Mouse (Mus musculus) CD4-positive helper T cell, adult 2 months (primary cell): Measurements from ENCODE around the gene Dpp4.

Source experiments
- DNase-seq: peaks from one replicate; pipeline ENCODE4 v3.0.0-alpha.2; 2012; ENCODE audit warnings: low read depth, missing footprints, low spot score

Dpp4 gene

GRCm38 (mm10) chr2:62362211-62362610 is 49.8 kb downstream of the Dpp4 start:
- no peak for DNase-seq

GRCm38 (mm10) chr2:62361514-62361913 is 50.5 kb downstream of the Dpp4 start:
- DNase-seq = no peak

- DNase-seq = no peak
Measured at GRCm38 (mm10) chr2:62360872-62361271, 51.2 kb downstream of the Dpp4 start.

GRCm38 (mm10) chr2:62357259-62357658 is 54.8 kb downstream of the Dpp4 start:
- DNase-seq = no peak

- no peak for DNase-seq
Measured at GRCm38 (mm10) chr2:62356606-62357005, 55.4 kb downstream of the Dpp4 start.

GRCm38 (mm10) chr2:62355766-62356165 is 56.3 kb downstream of the Dpp4 start:
- DNase-seq = no peak

- peak; percentile 84 for DNase-seq
Measured at GRCm38 (mm10) chr2:62352035-62352434, 60.0 kb downstream of the Dpp4 start.

- DNase-seq = no peak
Measured at GRCm38 (mm10) chr2:62347762-62348161, 64.3 kb downstream of the Dpp4 start.

GRCm38 (mm10) chr2:62346771-62347170 is 65.3 kb downstream of the Dpp4 start:
- DNase-seq = peak; percentile 16

GRCm38 (mm10) chr2:62344367-62344766 is 67.7 kb downstream of the Dpp4 start:
- no peak for DNase-seq

- DNase-seq = no peak
Measured at GRCm38 (mm10) chr2:62341734-62342128, 70.3 kb downstream of the Dpp4 start.

GRCm38 (mm10) chr2:62341061-62341733 is 70.8 kb downstream of the Dpp4 start:
- DNase-seq = no peak

GRCm38 (mm10) chr2:62339222-62339944 is 72.6 kb downstream of the Dpp4 start:
- no peak for DNase-seq

- DNase-seq = no peak
Measured at GRCm38 (mm10) chr2:62337086-62337485, 74.9 kb downstream of the Dpp4 start.

GRCm38 (mm10) chr2:62334397-62335243 is 77.4 kb downstream of the Dpp4 start:
- DNase-seq = no peak

GRCm38 (mm10) chr2:62332465-62332864 is 79.6 kb downstream of the Dpp4 start:
- DNase-seq = no peak

GRCm38 (mm10) chr2:62331913-62332312 is 80.1 kb downstream of the Dpp4 start:
- DNase-seq = peak; percentile 35

- DNase-seq = no peak
Measured at GRCm38 (mm10) chr2:62325388-62325787, 86.6 kb downstream of the Dpp4 start.

GRCm38 (mm10) chr2:62323078-62323637 is 88.9 kb downstream of the Dpp4 start:
- no peak for DNase-seq

GRCm38 (mm10) chr2:62319489-62319888 is 92.5 kb downstream of the Dpp4 start:
- DNase-seq = no peak

- no peak for DNase-seq
Measured at GRCm38 (mm10) chr2:62316930-62317329, 95.1 kb downstream of the Dpp4 start.

- no peak for DNase-seq
Measured at GRCm38 (mm10) chr2:62307477-62307876, 104.6 kb downstream of the Dpp4 start.
